Mouse (Mus musculus) intestine, postnatal 0 days (tissue): ENCODE data around the gene Anapc5. TPM values are rescaled to one million over a fixed set of nuclear protein-coding genes. Genes with fewer than 3 reads are reported as not detected.

Experiments
- ATAC-seq: fragments of 200-750 bp; cut with Nextera tagmentation; 2 replicates; pipeline ENCODE4 v1.8.0; 2017; ENCODE audit warnings: mild to moderate bottlenecking, moderate TSS enrichment, moderate library complexity
- H3K27ac ChIP-seq: fragments of 300-500 bp; sonication (generic); 2 replicates; pipeline ENCODE4 v1.5.1; 2014; ENCODE audit warnings: mild to moderate bottlenecking, low read depth, low read length, moderate library complexity
- H3K27me3 ChIP-seq: fragments of 300-500 bp; sonication (generic); replicated peaks from 2 replicates; pipeline ENCODE4 v1.6.1; 2014; ENCODE audit warnings: low read length, mixed read lengths; ENCODE audit not compliant: control insufficient read depth, insufficient read depth
- H3K36me3 ChIP-seq: fragments of 300-500 bp; sonication (generic); 2 replicates; pipeline ENCODE4 v1.6.1; 2014; ENCODE audit warnings: mild to moderate bottlenecking, moderate library complexity; ENCODE audit not compliant: control insufficient read depth, insufficient read depth
- H3K4me1 ChIP-seq: fragments of 300-500 bp; sonication (generic); replicated peaks from 2 replicates; pipeline ENCODE4 v1.6.1; 2014; ENCODE audit warnings: antibody characterized with exemption, low read length, mixed read lengths; ENCODE audit not compliant: control insufficient read depth, insufficient read depth
- H3K4me2 ChIP-seq: fragments of 300-500 bp; sonication (generic); replicated peaks from 2 replicates; pipeline ENCODE4 v1.6.1; 2014; ENCODE audit warnings: low read depth, mild to moderate bottlenecking, moderate library complexity
- H3K4me3 ChIP-seq: fragments of 300-500 bp; sonication (generic); 2 replicates; pipeline ENCODE4 v1.5.1; 2014; ENCODE audit warnings: low read depth, low read length
- H3K9ac ChIP-seq: fragments of 300-500 bp; sonication (generic); 2 replicates; pipeline ENCODE4 v1.6.1; 2014; ENCODE audit warnings: mild to moderate bottlenecking, low read depth, low read length
- H3K9me3 ChIP-seq: fragments of 300-500 bp; sonication (generic); 2 replicates; pipeline ENCODE4 v1.6.1; 2016; ENCODE audit warnings: mixed run types; ENCODE audit not compliant: control insufficient read depth
- CTCF ChIP-seq: sonication (generic); IDR thresholded peaks from 2 replicates; pipeline ENCODE4 v1.5.1; 2016; ENCODE audit warnings: low read depth, mild to moderate bottlenecking, control low read depth, antibody characterized with exemption, moderate library complexity
- WGBS: fragments of 180-500 bp; shearing (Covaris S2); extraction: QIAGEN DNeasy Blood & Tissue Kit; methylation state at CpG from one replicate; pipeline ENCODE4 v1.1.7; 2014; 5-methylcytosine and 5-hydroxymethylcytosine counted together
- polyA plus RNA-seq: library from polyadenylated mRNA; unstranded; fragments of >200 nt; fragmentation: Nextera tagmentation; extraction: Ambion mirVana; gene quantifications from 2 replicates; pipeline ENCODE4 v1.2.1, GENCODE M21; 2015

The Anapc5 gene
- 134 and 145 TPM in 2 replicates for polyA plus RNA-seq

DNA sequence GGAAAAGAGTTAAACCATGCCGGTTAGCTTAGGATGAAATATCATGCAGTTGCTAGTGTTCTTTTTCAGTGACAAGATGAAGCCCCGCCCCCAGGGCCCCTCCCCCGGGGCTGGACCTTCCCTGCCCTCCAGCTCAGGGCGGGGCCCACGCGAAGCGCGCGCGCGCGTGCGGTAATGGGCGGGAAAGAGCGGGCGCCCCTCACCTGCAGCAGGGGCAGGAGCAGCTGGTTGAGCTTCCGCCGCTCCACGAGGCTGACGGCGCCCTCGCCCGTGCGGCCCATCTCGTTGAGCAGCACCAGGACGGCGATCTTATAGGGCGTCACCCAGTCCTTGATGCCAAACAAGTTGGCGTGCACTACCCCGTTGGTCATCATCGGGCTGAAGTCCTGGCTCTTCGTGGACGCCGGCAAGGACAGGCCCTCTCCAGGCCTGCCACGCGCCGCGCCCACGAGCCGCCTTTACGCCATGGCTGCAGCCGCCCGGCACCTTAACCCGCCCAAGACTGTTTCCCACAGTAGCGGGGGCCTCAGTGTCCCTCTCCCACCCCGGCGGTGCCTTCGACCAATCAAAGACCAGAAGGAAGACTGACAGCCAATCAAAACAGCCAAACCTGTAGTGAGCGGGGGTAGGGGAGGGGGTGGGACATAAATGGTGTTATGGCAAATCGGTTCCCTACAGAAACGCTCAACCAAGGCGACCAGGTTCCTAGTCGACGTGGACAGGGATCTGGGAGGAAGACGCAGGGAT lies at the start of gene Anapc5:
Anapc5 (minus strand) TSS at position 563 of the 747 bp plus-strand sequence.
- H3K27me3 ChIP-seq: no peaks in the 10 kb centered on the region
- peak within 1 kb of the TSS; percentile 95 for H3K27ac ChIP-seq
- ATAC-seq: peak; percentile 99
- WGBS: under 1% methylated on average over 55 of the region's 55 CpGs
- peak within 1 kb of the TSS; percentile 82 for H3K4me3 ChIP-seq
- no peaks in the 10 kb centered on the region for H3K9me3 ChIP-seq
- no peaks in the 10 kb centered on the region for H3K4me1 ChIP-seq
- H3K36me3 ChIP-seq: peaks cover 32% of the 10 kb centered on the region
- peak; percentile 4; the same call in 1 of the 2 replicates for TF ChIP-seq CTCF
- peak within 1 kb of the TSS; percentile 74 for H3K4me2 ChIP-seq
- H3K9ac ChIP-seq: peak within 1 kb of the TSS; percentile 77

DNA sequence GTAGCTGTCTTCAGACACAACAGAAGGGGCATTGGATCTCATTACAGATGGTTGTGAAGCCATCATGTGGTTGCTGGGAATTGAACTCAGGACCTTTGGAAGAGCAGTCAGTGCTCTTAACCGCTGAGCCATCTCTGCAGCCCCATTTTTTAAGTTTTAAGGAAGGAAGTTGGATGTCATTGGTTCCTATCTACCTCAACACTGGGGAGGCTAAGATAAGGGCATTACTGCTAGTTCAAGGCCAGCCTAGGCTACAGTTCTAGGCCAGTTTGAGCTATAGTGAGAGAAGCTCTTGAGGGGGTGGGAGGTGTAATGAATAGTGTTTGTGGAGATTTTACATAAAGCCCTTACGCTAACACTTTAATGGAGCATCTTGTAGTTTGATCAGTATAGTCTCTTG lies 41.9 kb upstream of the Anapc5 start:
- Histone ChIP-seq H3K4me2 (no peak overlapping the region), H3K4me3 (no peak overlapping the region), H3K27ac (no peak overlapping the region), H3K27me3 (no peaks in the 10 kb centered on the region), H3K9ac (no peak overlapping the region), H3K9me3 (no peaks in the 10 kb centered on the region), H3K4me1 (no peaks in the 10 kb centered on the region), H3K36me3 (peaks cover 58% of the 10 kb centered on the region)
- TF ChIP-seq CTCF: no peak
- 98% methylated on average over 2 of the region's 2 CpGs for WGBS
- no peak for ATAC-seq

GRCm38 (mm10) chr5:122855858-122856257 lies 34.7 kb upstream of the Anapc5 start:
- peak; percentile 30; the same call in 1 of the 2 replicates for TF ChIP-seq CTCF
- H3K4me1 ChIP-seq: peaks cover 3% of the 10 kb centered on the region; the same call in 1 of the 2 replicates
- 70% methylated on average over 3 of the region's 3 CpGs for WGBS
- H3K27me3 ChIP-seq: no peaks in the 10 kb centered on the region
- no peak overlapping the region for H3K27ac ChIP-seq
- H3K4me3 ChIP-seq: no peak overlapping the region
- 0 out of 2 replicates have a peak, but pooled peaks cover 6% of the 10 kb centered on the region for H3K36me3 ChIP-seq
- H3K9ac ChIP-seq: no peak overlapping the region
- H3K4me2 ChIP-seq: no peak overlapping the region
- ATAC-seq: no peak
- no peaks in the 10 kb centered on the region for H3K9me3 ChIP-seq

DNA sequence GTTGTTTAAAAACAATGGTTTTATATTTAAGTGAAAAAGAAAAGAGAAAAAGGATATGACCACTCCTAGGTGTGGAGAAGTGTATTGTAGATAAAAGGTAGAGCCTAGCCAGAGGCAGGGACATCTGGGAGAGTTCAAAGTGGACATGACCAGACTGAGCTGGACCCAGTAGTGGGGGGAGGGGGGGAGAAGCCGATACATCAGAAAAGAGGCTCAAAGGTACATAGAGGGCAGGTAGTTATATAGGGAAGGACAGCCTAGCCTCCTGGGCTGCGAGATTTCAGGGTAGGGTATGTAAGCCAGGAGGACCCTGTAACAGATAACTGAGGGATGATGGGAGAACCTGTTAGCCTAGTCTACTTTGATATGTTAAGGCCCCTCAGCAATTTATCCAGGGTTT lies 31.5 kb upstream of the Anapc5 start:
- Histone ChIP-seq H3K4me3 (no peak overlapping the region), H3K27ac (no peak overlapping the region), H3K4me2 (no peak overlapping the region), H3K4me1 (peaks cover 3% of the 10 kb centered on the region; the same call in 1 of the 2 replicates), H3K36me3 (0 out of 2 replicates have a peak, but pooled peaks cover 3% of the 10 kb centered on the region), H3K9me3 (no peaks in the 10 kb centered on the region), H3K27me3 (no peaks in the 10 kb centered on the region), H3K9ac (no peak overlapping the region)
- no peak for TF ChIP-seq CTCF
- ATAC-seq: no peak
- WGBS: 45% methylated on average over 2 of the region's 2 CpGs

DNA sequence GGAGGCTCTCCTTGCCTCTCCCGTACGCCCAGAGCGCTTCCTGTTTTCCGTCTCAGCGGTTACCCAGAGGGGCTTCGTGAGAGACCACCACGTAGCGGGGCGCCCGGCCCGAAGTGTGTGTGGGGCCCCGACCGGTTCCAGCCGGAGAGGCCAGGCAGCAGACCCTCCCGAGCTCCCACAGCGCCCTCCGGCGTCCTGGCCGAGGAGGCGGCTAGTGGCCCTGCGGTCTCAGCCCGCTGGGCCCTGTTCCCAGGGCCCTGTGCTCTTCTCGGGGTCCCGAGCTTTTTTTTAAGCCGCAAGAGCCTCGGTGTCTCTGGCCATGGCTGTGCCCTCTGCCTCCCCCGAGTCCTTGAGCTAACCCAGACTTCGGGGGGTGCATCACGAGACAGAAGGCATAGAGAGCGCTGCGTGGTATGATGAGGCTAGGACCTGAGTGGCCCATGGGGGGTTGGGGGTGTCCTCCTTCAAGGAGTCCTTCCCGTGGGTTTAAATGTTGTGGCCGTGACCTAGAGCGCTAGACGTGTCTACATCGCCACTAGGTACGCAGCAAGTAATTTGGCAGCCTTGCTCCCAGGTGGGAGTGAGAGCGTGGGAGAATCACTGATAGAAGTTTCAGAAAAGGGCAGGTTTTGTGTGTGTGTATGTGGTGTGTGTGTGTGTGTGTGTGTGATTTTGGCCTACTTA lies 29.3 kb upstream of the Anapc5 start:
- peaks cover 3% of the 10 kb centered on the region; the same call in 1 of the 2 replicates for H3K4me1 ChIP-seq
- peak overlapping the region; percentile 85 for H3K27ac ChIP-seq
- H3K4me2 ChIP-seq: peak overlapping the region; percentile 90
- peak overlapping the region; percentile 82 for H3K9ac ChIP-seq
- peak; percentile 86 for ATAC-seq
- TF ChIP-seq CTCF: peak; percentile 71
- H3K36me3 ChIP-seq: no peaks in the 10 kb centered on the region
- under 1% methylated on average over 38 of the region's 38 CpGs for WGBS
- peak overlapping the region; percentile 78 for H3K4me3 ChIP-seq
- no peaks in the 10 kb centered on the region for H3K9me3 ChIP-seq
- H3K27me3 ChIP-seq: no peaks in the 10 kb centered on the region

- H3K36me3 ChIP-seq: no peaks in the 10 kb centered on the region
- H3K27ac ChIP-seq: peak within 1 kb of the TSS; percentile 85
- peaks cover 3% of the 10 kb centered on the region; the same call in 1 of the 2 replicates for H3K4me1 ChIP-seq
- TF ChIP-seq CTCF: no peak
- peak within 1 kb of the TSS; percentile 82 for H3K9ac ChIP-seq
- H3K27me3 ChIP-seq: no peaks in the 10 kb centered on the region
- WGBS: under 1% methylated on average over 61 of the region's 61 CpGs
- peak within 1 kb of the TSS; percentile 78 for H3K4me3 ChIP-seq
- peak; percentile 100 for ATAC-seq
- H3K9me3 ChIP-seq: no peaks in the 10 kb centered on the region
- peak within 1 kb of the TSS; percentile 90 for H3K4me2 ChIP-seq
Observed at GRCm38 (mm10) chr5:122849521-122850318, 28.6 kb upstream of the Anapc5 start, which contains the start of gene Rnf34. TSS of gene Rnf34 (plus strand) at chr5:122850048.
